Comparison of ENCODE assay signal across 8 mouse cellular contexts in genomic region chr1:161250604-161251416, GRCm38 (mm10). TPM values are rescaled to one million over a fixed set of nuclear protein-coding genes. Genes with fewer than 3 reads are reported as not detected.
DNase-seq lines count a peak whose midpoint lies in the region; ATAC-seq and TF ChIP-seq lines count a peak whose summit lies in the region.

Gene Prdx6 (minus strand): TSS chr1:161251219.

- peak within 1 kb of the TSS; percentile 73 for H3K9ac ChIP-seq in embryonic facial prominence, embryonic 15.5 days
- peak within 1 kb of the TSS; percentile 71 for H3K9ac ChIP-seq in limb, embryonic 15.5 days
- H3K9ac ChIP-seq in midbrain, postnatal 0 days (replicated peaks; ENCODE audit: low read length, poor library complexity, severe bottlenecking) = peak within 1 kb of the TSS; percentile 76

- under 1% methylated on average over 66 of the region's 66 CpGs for WGBS in embryonic facial prominence, embryonic 15.5 days
- WGBS in limb, embryonic 15.5 days = under 1% methylated on average over 66 of the region's 66 CpGs
- WGBS in midbrain, postnatal 0 days = under 1% methylated on average over 66 of the region's 66 CpGs

- peak within 1 kb of the TSS; percentile 77 for H3K4me3 ChIP-seq in bone marrow macrophage, adult 2 months (ENCODE audit: insufficient read depth, low read length)
- peak within 1 kb of the TSS; percentile 78 for H3K4me3 ChIP-seq in embryonic facial prominence, embryonic 15.5 days (replicated peaks)
- H3K4me3 ChIP-seq in limb, embryonic 15.5 days = peak within 1 kb of the TSS; percentile 85
- peak within 1 kb of the TSS; percentile 90 for H3K4me3 ChIP-seq in midbrain, postnatal 0 days (ENCODE audit: low read depth, low read length)

- peak within 1 kb of the TSS; percentile 74 for H3K27ac ChIP-seq in bone marrow macrophage, adult 2 months (ENCODE audit: insufficient read depth, low read depth, low read length)
- peak within 1 kb of the TSS; percentile 61 for H3K27ac ChIP-seq in embryonic facial prominence, embryonic 15.5 days (replicated peaks)
- peak within 1 kb of the TSS; percentile 75 for H3K27ac ChIP-seq in limb, embryonic 15.5 days
- peak within 1 kb of the TSS; percentile 38; the same call in 1 of the 2 replicates for H3K27ac ChIP-seq in midbrain, postnatal 0 days (ENCODE audit: low read depth, low read length)

- peak within 1 kb of the TSS; percentile 70 for H3K4me2 ChIP-seq in embryonic facial prominence, embryonic 15.5 days (replicated peaks)
- H3K4me2 ChIP-seq in limb, embryonic 15.5 days = peak within 1 kb of the TSS; percentile 81
- H3K4me2 ChIP-seq in midbrain, postnatal 0 days (ENCODE audit: low read depth, low read length, poor library complexity, severe bottlenecking) = peak within 1 kb of the TSS; percentile 97

- peaks cover 3% of the 10 kb centered on the region; the same call in 1 of the 2 replicates for H3K36me3 ChIP-seq in embryonic facial prominence, embryonic 15.5 days
- H3K36me3 ChIP-seq in limb, embryonic 15.5 days = peaks cover 3% of the 10 kb centered on the region; the same call in 1 of the 2 replicates
- peaks cover 3% of the 10 kb centered on the region for H3K36me3 ChIP-seq in midbrain, postnatal 0 days (ENCODE audit: insufficient read depth, low read length)

- TF ChIP-seq POLR2A in bone marrow macrophage, adult 2 months (IDR thresholded peaks at IDR 0.05; ENCODE audit: borderline replicate concordance, low read depth, low read length) = peak; percentile 67; the same call in 1 of the 2 replicates

- DNase-seq in A20 (ENCODE audit: low read depth, low spot score) = peak; percentile 91
- DNase-seq in heart, adult 8-10 months (ENCODE audit: low spot score) = peak; percentile 68
- DNase-seq in kidney, adult 9 months = peak; percentile 77
- peak; percentile 87 for DNase-seq in midbrain, postnatal 0 days (ENCODE audit: low spot score)
- DNase-seq in spleen, postnatal 10 days (ENCODE audit: low spot score in 2 of 2) = peak; percentile 75 to 86

- H3K4me1 ChIP-seq in bone marrow macrophage, adult 2 months (ENCODE audit: control insufficient read depth, insufficient read depth, low read length) = peaks cover 33% of the 10 kb centered on the region
- H3K4me1 ChIP-seq in embryonic facial prominence, embryonic 15.5 days = peaks cover 36% of the 10 kb centered on the region
- peaks cover 17% of the 10 kb centered on the region for H3K4me1 ChIP-seq in limb, embryonic 15.5 days
- H3K4me1 ChIP-seq in midbrain, postnatal 0 days (ENCODE audit: insufficient read depth, low read length) = 0 out of 2 replicates have a peak, but pooled peaks cover 6% of the 10 kb centered on the region

- H3K9me3 ChIP-seq in embryonic facial prominence, embryonic 15.5 days (replicated peaks) = no peaks in the 10 kb centered on the region
- H3K9me3 ChIP-seq in limb, embryonic 15.5 days = no peaks in the 10 kb centered on the region
- no peaks in the 10 kb centered on the region for H3K9me3 ChIP-seq in midbrain, postnatal 0 days (ENCODE audit: low read length)

- no peaks in the 10 kb centered on the region for H3K27me3 ChIP-seq in embryonic facial prominence, embryonic 15.5 days
- 0 out of 2 replicates have a peak, but pooled peaks cover 9% of the 10 kb centered on the region for H3K27me3 ChIP-seq in limb, embryonic 15.5 days
- H3K27me3 ChIP-seq in midbrain, postnatal 0 days (ENCODE audit: insufficient read depth, low read length) = 0 out of 2 replicates have a peak, but pooled peaks cover 5% of the 10 kb centered on the region

- ATAC-seq in embryonic facial prominence, embryonic 15.5 days (ENCODE audit: insufficient number of reproducible peaks, low FRiP score, low TSS enrichment, low read depth) = peak; percentile 93
- peak; percentile 91 for ATAC-seq in limb, embryonic 15.5 days (ENCODE audit: insufficient number of reproducible peaks, low FRiP score, low TSS enrichment, low read depth)
- peak; percentile 91 for ATAC-seq in midbrain, postnatal 0 days (ENCODE audit: low FRiP score)

- TF ChIP-seq CTCF in bone marrow macrophage, adult 2 months (IDR thresholded peaks at IDR 0.05; ENCODE audit: low read depth, low read length) = no peak
- TF ChIP-seq CTCF in midbrain, postnatal 0 days (IDR thresholded peaks at IDR 0.05) = no peak

RNA-seq across cellular contexts. Expression of gene Prdx6, which starts in this region (rescaled TPM):
- polyA plus RNA-seq in bone marrow macrophage, adult 2 months (2012; ENCODE audit: insufficient read depth, insufficient read length, missing spikeins) = 69.5 and 73.7 TPM in 2 replicates
- 342 and 372 TPM in 2 replicates for polyA plus RNA-seq in embryonic facial prominence, embryonic 15.5 days (2015; fragmentation: Nextera tagmentation; extraction: Ambion mirVana)
- 100 to 1,000 TPM; 324 to 390 (median 370) TPM for total RNA-seq in heart, adult 8-10 months (2022)
- 310 and 325 TPM in 2 replicates for polyA plus RNA-seq in limb, embryonic 15.5 days (2015; fragmentation: Nextera tagmentation; extraction: Ambion mirVana)
- 79.1 and 90.3 TPM in 2 replicates for total RNA-seq in midbrain, postnatal 0 days (2014; rRNA removed)
- 159 and 160 TPM in 2 replicates for polyA plus RNA-seq in midbrain, postnatal 0 days (2015; fragmentation: Nextera tagmentation; extraction: Ambion mirVana)

Comparison
In these comparisons a context has a peak if more than half of its experiments do, and no peak if none do; other contexts are left out.
1. Peak in every context shown above with its lines: DNase-seq, ATAC-seq, H3K4me3 ChIP-seq and H3K27ac ChIP-seq.